Mouse (Mus musculus) stomach, postnatal 0 days (tissue): ENCODE results near the gene Inf2.

Experiments used
- CTCF ChIP-seq: IDR thresholded peaks from 2 replicates; pipeline ENCODE4 v1.5.1; 2016; ENCODE audit warnings: antibody characterized with exemption, low read depth, mild to moderate bottlenecking, moderate library complexity
- EP300 ChIP-seq: optimal IDR thresholded peaks from 2 replicates; pipeline ENCODE3; 2016; ENCODE audit warnings: antibody characterized with exemption

GRCm38 (mm10) chr12:112599198-112599597 is 10.6 kb downstream of the Inf2 start:
- no peak for TF ChIP-seq CTCF
- TF ChIP-seq EP300: no peak
